Mouse (Mus musculus): ENCODE measurements around the gene L3mbtl3. TPM values are rescaled to one million over a fixed set of nuclear protein-coding genes. Genes with fewer than 3 reads are reported as not detected.

Gene L3mbtl3
- polyA plus RNA-seq, 1 experiment from 2014 or later: 16.5 TPM

GRCm38 (mm10) chr10:26238559-26238958 is 137.2 kb downstream of the L3mbtl3 start:
- ATAC-seq (ENCODE audit: low FRiP score, low TSS enrichment): no peak
- Histone ChIP-seq H3K4me3 (ENCODE audit: low read length) (no peak overlapping the region), H3K36me3 (ENCODE audit: control insufficient read depth, insufficient read depth, low read length) (no peaks in the 10 kb centered on the region), H3K4me1 (ENCODE audit: control insufficient read depth, insufficient read depth, low read length) (no peaks in the 10 kb centered on the region), H3K4me2 (replicated peaks; ENCODE audit: low read depth, low read length) (no peak overlapping the region), H3K9ac (ENCODE audit: low read depth, low read length) (no peak overlapping the region), H3K27ac (ENCODE audit: low read depth, low read length) (no peak overlapping the region), H3K27me3 (ENCODE audit: control insufficient read depth, insufficient read depth, low read length) (no peaks in the 10 kb centered on the region), H3K9me3 (ENCODE audit: control insufficient read depth, low read length) (no peaks in the 10 kb centered on the region)
- 49% methylated on average over 4 of the region's 4 CpGs for WGBS

GRCm38 (mm10) chr10:26232071-26232653 is 143.6 kb downstream of the L3mbtl3 start:
- Histone ChIP-seq H3K4me2 (replicated peaks; ENCODE audit: low read depth, low read length) (no peak overlapping the region), H3K36me3 (ENCODE audit: control insufficient read depth, insufficient read depth, low read length) (no peaks in the 10 kb centered on the region), H3K27ac (ENCODE audit: low read depth, low read length) (no peak overlapping the region), H3K4me3 (ENCODE audit: low read length) (no peak overlapping the region), H3K27me3 (ENCODE audit: control insufficient read depth, insufficient read depth, low read length) (no peaks in the 10 kb centered on the region), H3K9me3 (ENCODE audit: control insufficient read depth, low read length) (no peaks in the 10 kb centered on the region), H3K9ac (ENCODE audit: low read depth, low read length) (no peak overlapping the region), H3K4me1 (ENCODE audit: control insufficient read depth, insufficient read depth, low read length) (no peaks in the 10 kb centered on the region)
- WGBS: 65% methylated on average over 3 of the region's 3 CpGs
- ATAC-seq (ENCODE audit: low FRiP score, low TSS enrichment): no peak

DNA sequence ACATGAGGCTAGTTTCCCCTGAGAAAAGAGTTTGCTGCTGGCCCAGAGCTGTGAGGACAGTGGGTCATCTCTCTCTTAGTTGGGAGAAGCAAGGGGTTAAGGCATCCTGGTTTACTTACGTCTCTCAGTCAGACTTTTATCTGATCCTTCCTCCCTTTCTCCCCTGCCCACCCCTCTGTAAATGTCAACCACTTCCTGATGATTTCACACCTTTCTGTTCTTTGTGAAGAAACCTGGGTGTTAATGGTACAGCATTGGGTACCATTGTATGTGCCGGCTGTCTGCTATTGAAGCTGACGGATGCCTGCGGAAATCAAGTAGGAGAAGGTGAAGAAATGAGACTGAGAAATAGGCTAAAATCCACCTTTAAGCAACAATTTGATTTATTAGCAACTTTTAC is 146.3 kb downstream of the L3mbtl3 start, which contains the start of gene Samd3:
Gene Samd3, plus strand, starts transcription at position 220 of the 400 bp plus-strand sequence.
- no peak within 1 kb of the TSS for H3K27ac ChIP-seq (ENCODE audit: low read depth, low read length)
- 24% methylated on average over 4 of the region's 4 CpGs for WGBS
- no peaks in the 10 kb centered on the region for H3K4me1 ChIP-seq (ENCODE audit: control insufficient read depth, insufficient read depth, low read length)
- H3K4me3 ChIP-seq (ENCODE audit: low read length): no peak within 1 kb of the TSS
- ATAC-seq (ENCODE audit: low FRiP score, low TSS enrichment): no peak
- H3K4me2 ChIP-seq (replicated peaks; ENCODE audit: low read depth, low read length): no peak within 1 kb of the TSS
- no peaks in the 10 kb centered on the region for H3K27me3 ChIP-seq (ENCODE audit: control insufficient read depth, insufficient read depth, low read length)
- H3K9ac ChIP-seq (ENCODE audit: low read depth, low read length): no peak within 1 kb of the TSS
- H3K36me3 ChIP-seq (ENCODE audit: control insufficient read depth, insufficient read depth, low read length): no peaks in the 10 kb centered on the region
- H3K9me3 ChIP-seq (ENCODE audit: control insufficient read depth, low read length): no peaks in the 10 kb centered on the region

- H3K36me3 ChIP-seq (ENCODE audit: control insufficient read depth, insufficient read depth, low read length): no peaks in the 10 kb centered on the region
- H3K4me3 ChIP-seq (ENCODE audit: low read length): no peak overlapping the region
- H3K9ac ChIP-seq (ENCODE audit: low read depth, low read length): no peak overlapping the region
- no peak overlapping the region for H3K4me2 ChIP-seq (replicated peaks; ENCODE audit: low read depth, low read length)
- no peak for ATAC-seq (ENCODE audit: low FRiP score, low TSS enrichment)
- H3K4me1 ChIP-seq (ENCODE audit: control insufficient read depth, insufficient read depth, low read length): no peaks in the 10 kb centered on the region
- H3K27me3 ChIP-seq (ENCODE audit: control insufficient read depth, insufficient read depth, low read length): no peaks in the 10 kb centered on the region
- H3K9me3 ChIP-seq (ENCODE audit: control insufficient read depth, low read length): no peaks in the 10 kb centered on the region
- H3K27ac ChIP-seq (ENCODE audit: low read depth, low read length): no peak overlapping the region
These were observed 147.6 kb downstream of the L3mbtl3 start for GRCm38 (mm10) chr10:26228187-26228586.

- 60% methylated on average over 2 of the region's 2 CpGs for WGBS
- H3K4me3 ChIP-seq (ENCODE audit: low read length): no peak overlapping the region
- H3K27ac ChIP-seq (ENCODE audit: low read depth, low read length): no peak overlapping the region
- no peaks in the 10 kb centered on the region for H3K27me3 ChIP-seq (ENCODE audit: control insufficient read depth, insufficient read depth, low read length)
- no peak overlapping the region for H3K9ac ChIP-seq (ENCODE audit: low read depth, low read length)
- H3K4me1 ChIP-seq (ENCODE audit: control insufficient read depth, insufficient read depth, low read length): no peaks in the 10 kb centered on the region
- H3K4me2 ChIP-seq (replicated peaks; ENCODE audit: low read depth, low read length): no peak overlapping the region
- H3K36me3 ChIP-seq (ENCODE audit: control insufficient read depth, insufficient read depth, low read length): no peaks in the 10 kb centered on the region
- no peaks in the 10 kb centered on the region for H3K9me3 ChIP-seq (ENCODE audit: control insufficient read depth, low read length)
- ATAC-seq (ENCODE audit: low FRiP score, low TSS enrichment): no peak
These were observed 149.0 kb downstream of the L3mbtl3 start for GRCm38 (mm10) chr10:26226734-26227133.

DNA sequence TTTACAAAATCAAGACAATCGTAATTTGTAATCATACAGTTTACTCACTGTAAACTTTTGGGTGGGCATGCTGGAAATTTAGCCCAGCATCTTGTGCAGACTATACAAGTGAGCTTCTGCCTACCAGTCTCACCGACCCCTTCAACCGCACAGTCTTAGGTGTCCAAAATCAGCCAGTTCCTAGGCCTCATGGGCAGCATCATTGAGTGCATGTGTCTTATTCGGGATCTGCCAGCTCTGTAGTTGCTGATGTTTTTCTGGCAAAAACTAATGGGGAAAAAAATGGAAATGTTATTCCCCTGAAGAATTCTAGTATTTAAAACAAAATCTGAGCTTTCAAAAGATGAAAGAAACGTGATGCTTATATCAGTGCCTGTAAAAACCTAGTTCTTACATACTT is 149.5 kb downstream of the L3mbtl3 start:
- Histone ChIP-seq H3K27me3 (ENCODE audit: control insufficient read depth, insufficient read depth, low read length) (no peaks in the 10 kb centered on the region), H3K9ac (ENCODE audit: low read depth, low read length) (no peak overlapping the region), H3K4me2 (replicated peaks; ENCODE audit: low read depth, low read length) (no peak overlapping the region), H3K9me3 (ENCODE audit: control insufficient read depth, low read length) (no peaks in the 10 kb centered on the region), H3K27ac (ENCODE audit: low read depth, low read length) (no peak overlapping the region), H3K4me3 (ENCODE audit: low read length) (no peak overlapping the region), H3K4me1 (ENCODE audit: control insufficient read depth, insufficient read depth, low read length) (no peaks in the 10 kb centered on the region), H3K36me3 (ENCODE audit: control insufficient read depth, insufficient read depth, low read length) (no peaks in the 10 kb centered on the region)
- WGBS: 88% methylated on average over 5 of the region's 5 CpGs
- no peak for ATAC-seq (ENCODE audit: low FRiP score, low TSS enrichment)

Small RNA genes within 50 kb of the gene (microRNA-seq; reads per million reads assigned to microRNA genes)
- gene Gm27754: not detected

Other genes starting within 250 kb of the L3mbtl3 start
- not detected in 2 replicates for gene Samd3, start 146.3 kb downstream of the L3mbtl3 start, polyA plus RNA-seq (2014; fragmentation: Nextera tagmentation; extraction: Ambion mirVana)